Mouse (Mus musculus) myocyte (in vitro differentiated cells): ENCODE measurements around the gene Gucd1.
"Not testable (repeated sequence)": the region's sequence is repeated elsewhere in the genome, so short reads cannot be mapped to it uniquely, and the experiment has no call there.

Experiments
- MYOD1 ChIP-seq, 3 experiments: IDR thresholded peaks; one replicate each; pipeline ENCODE4 v1.6.1; 2011; ENCODE audit warnings: control low read depth in 2 of 3, low read depth in 2 of 3, mild to moderate bottlenecking in 2 of 3, moderate library complexity in 1 of 3; ENCODE audit not compliant: insufficient read length in 2 of 3, control insufficient read depth in 1 of 3
- TCF12 ChIP-seq: IDR thresholded peaks from one replicate; pipeline ENCODE4 v1.6.1; 2011; ENCODE audit warnings: mild to moderate bottlenecking, control low read depth; ENCODE audit not compliant: poor library complexity, insufficient read depth, severe bottlenecking
- TCF3 ChIP-seq: IDR thresholded peaks from one replicate; pipeline ENCODE4 v1.6.1; 2011; ENCODE audit warnings: low read depth, control low read depth; ENCODE audit not compliant: insufficient read length
- USF1 ChIP-seq: IDR thresholded peaks from one replicate; pipeline ENCODE4 v1.6.1; 2011; ENCODE audit warnings: low read depth, mild to moderate bottlenecking, control low read depth, moderate library complexity

DNA sequence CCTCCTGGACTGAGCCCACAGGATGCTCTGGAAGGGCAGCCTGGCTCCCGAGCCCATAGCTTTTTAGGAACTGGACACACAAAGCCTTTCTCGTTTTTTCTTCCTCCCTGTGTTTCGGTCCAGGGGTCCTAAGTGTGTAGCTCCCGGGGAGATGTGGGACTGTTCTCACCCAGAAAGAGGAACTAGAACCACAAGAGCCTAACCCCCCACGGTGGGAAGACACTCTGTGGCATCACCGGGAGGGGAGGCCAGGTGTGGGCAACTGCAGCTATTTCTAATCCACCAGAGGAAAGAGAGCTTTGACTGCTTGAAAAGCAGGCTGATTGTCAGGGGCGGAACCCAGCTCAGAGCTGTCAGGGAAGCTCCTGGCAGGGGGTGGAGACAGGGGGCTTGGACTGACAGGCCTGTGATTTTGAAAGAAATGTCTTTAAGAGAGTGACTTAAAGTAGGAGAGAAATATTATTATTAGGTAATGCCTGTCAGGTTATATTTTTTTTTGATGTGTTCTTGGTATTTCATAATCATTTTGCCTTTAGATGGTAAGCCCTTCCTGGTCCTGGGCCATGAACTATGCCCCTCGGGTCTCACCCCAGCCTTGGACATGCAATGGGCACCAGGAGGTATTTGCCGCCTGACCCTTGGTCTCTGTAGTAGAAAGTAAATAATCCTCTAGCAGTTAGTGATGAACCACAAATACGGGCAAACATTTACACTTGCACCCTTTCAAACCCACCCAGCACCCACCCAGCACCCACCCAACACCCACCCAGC, 106.2 kb downstream of the Gucd1 start:
- not testable (repeated sequence) for TF ChIP-seq USF1; TCF3; TCF12; MYOD1 (IDR thresholded peaks at IDR 0.05; ENCODE audit: control insufficient read depth in 1 of 3, insufficient read length in 2 of 3, low read depth in 2 of 3)
